Mouse (Mus musculus) urinary bladder, postnatal 36 days (tissue): Measurements from ENCODE around the gene Arsb.

Source experiments
- DNase-seq, 2 experiments: peaks; one replicate each; pipeline ENCODE4 v3.0.0; 2022; ENCODE audit warnings: low spot score in 2 of 2, mixed read lengths in 1 of 2

The Arsb gene

GRCm38 (mm10) chr13:93889991-93890390 is 118.6 kb downstream of the Arsb start:
- DNase-seq: no peak

DNA sequence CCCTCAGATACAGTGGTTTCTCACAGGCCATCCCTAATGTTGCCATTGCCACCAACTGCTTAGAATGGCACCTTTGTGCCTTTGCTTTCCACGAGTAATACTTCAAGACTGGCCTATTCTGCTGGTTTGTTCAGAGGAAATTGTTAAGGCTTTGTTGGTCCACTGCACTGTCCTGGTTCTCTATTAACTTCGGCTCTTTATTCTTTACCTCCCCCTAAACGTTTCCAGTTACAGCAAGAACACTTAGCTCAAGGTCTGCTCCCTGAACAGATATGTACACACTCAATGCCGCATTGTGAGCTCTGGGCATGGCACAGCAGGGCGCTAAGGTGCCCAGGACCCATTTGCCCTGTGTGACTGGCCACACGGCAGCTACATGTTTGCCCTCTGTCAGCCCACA is 119.8 kb downstream of the Arsb start:
- DNase-seq: no peak

GRCm38 (mm10) chr13:93892101-93892500 is 120.7 kb downstream of the Arsb start:
- DNase-seq: no peak

GRCm38 (mm10) chr13:93894105-93894504 is 122.7 kb downstream of the Arsb start:
- DNase-seq: no peak

- DNase-seq: no peak
Observed at GRCm38 (mm10) chr13:93895430-93895829, 124.0 kb downstream of the Arsb start.

DNA sequence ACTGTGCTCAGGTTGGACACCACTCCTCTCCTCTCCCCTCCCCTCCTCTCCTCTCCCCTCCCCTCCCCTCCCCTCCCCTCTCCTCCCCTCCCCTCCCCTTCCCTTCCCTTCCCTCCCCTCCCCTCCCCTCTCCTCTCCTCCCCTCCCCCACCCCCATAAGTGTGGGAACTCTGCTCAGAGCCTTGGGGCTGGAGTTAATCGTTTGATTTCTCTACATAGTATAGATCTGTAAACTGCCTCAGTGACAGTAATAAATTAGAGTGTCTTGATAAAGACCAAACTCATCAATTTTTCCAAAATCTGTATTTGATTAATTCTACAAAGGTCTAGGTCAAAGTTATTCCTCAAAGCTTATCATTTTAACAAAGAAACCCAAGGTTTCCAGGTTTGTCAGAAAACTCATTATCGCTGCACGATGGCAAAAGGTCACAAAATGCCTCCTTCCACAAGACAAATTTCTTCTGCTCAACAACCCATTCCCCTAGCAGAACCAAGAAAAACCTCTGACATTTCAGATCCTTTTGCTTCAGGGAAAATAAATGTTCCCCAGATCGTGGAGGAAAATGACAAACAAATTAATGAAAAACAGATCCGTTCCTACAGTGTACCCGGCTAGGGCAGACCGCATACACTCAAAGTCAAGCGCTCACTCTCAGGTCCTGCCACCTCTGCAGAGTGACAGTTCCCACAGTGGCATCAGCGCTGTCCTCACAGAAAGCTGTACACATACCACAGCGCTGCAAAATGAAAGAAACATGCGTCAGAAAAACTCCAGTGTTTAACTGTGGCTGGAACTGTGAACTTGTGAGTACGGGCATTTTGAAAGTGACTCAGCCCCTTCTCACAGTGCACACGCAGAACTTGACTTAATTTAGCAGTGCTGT is 126.8 kb downstream of the Arsb start:
- DNase-seq: no peak

DNA sequence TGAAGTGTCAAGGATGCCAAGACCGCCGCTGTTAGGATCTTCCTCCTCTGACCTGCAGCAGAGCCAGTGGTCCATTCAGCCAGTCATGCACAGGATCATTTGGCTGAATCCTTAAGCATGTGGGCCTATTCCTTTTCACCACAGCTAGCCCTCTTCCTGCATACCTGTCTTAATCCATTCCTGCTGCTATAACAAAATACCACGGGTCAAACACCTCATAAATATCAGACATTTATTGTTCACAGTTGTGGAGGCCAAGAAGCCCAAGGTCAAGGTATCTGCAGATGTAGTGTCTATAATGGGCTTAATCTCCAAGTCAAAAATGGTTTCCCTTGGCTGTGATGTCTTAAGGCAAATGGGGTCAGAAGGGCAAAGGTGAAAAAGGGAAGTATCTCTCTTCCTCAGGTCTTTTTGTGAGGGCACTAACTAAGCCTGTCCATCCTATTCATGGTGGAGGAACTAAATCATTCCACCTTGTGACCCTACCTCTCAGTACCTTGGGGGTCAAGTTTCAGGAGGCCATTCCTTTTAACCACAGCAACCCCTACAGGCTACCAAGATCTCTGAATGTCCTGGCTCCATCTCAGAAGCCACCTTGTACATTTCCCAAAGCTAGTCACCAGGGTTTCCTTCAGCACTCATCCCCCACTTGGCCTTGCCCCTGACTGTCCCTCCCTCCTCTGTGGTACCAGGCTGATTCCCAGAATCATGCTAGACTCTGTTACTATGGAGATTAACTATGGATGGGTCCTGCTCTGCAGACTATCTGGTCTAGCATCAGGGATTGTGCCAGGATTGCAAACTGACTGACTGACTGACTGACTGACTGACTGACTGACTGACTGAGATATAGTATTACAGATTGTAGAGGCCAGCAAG is 128.2 kb downstream of the Arsb start:
- no peak for DNase-seq

DNA sequence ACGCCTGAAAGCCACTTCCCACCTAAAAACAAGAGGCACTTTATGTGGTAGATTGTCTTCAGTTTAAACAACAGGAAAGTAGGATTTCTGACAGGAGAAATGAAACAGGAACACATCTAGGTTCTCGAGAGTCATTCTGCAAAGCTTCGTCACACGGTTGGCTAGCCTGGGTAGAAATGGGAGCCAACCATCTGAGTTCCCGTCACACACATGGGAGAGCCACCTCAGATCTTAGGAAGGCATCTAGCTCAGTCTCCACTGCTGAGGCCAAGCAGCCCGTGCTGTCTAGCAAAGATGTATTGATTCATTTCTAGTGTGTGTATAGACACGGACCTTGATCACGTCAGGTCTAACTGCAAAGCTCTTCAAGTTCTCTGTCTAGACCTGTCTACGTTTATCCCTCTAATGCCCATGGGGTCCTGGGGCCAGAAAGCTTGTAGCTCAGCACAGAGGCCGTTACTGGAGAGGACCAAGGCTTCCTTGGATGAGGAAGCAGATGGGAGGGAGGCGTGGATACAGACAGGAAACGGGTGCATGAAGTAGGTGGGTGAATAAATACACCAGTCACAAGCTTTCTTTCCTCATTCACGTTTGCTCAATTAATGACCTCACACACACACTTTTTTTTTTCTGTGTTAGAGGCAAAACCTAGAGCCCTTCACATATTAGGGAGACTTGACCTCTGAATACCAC is 129.7 kb downstream of the Arsb start:
- DNase-seq: no peak

- DNase-seq: no peak
Observed at GRCm38 (mm10) chr13:93902126-93902525, 130.7 kb downstream of the Arsb start.

DNA sequence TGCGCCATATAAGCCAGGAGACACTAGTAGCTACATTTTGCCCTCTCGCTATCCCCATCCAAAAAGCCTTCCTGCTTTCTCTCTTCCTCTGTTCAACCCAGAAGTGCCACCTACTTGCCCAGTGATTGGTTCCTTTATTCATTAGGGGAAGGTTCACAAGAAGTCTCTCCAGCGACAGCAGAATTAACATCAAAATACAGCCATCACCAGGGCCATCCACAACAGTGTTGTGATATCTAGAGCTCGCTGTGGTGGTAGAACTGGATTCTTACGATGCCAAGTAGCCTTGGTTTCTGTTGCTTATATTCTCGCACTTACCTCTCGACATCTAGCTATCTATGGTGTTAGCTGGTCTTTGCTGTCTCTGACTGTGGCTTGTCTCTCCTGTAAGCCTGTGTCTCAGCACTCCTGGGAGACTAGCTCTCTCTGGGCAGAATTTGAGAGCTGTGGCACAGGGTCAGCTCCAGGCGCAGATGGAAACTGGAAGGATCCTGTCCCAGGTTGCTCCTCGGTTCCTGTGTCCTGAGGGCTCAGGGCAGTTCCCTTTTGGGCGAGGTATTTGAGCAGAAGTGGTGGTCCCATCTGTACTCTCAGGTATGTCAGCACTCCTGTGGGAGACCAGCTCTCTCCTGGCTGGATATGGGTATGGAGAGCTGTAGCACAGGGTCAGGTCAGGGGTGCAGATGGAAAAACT is 135.3 kb downstream of the Arsb start:
- no peak for DNase-seq

DNA sequence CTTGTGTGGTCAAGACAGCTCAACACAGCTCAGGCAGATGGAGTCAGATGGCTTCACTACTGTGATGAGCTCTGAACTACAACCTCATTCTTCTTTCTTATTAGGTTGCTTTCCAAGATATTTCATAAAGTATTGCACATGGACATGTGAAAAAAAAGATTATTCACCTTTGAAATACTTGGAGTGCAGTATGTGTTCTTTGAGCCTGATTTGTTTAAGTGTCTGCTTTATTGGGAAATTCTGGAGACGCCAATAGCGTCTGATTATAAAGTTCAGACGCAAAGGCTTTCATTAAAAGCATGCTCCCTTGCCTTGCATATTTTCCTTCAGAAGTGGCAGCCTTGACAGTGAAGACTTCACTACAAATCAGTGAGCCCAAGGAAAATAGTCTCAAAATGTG is 136.5 kb downstream of the Arsb start:
- DNase-seq: no peak

GRCm38 (mm10) chr13:93909847-93910246 is 138.4 kb downstream of the Arsb start:
- DNase-seq: no peak

GRCm38 (mm10) chr13:93911037-93911436 is 139.6 kb downstream of the Arsb start:
- peak in 1 of 2 experiments; percentile 49 for DNase-seq

DNA sequence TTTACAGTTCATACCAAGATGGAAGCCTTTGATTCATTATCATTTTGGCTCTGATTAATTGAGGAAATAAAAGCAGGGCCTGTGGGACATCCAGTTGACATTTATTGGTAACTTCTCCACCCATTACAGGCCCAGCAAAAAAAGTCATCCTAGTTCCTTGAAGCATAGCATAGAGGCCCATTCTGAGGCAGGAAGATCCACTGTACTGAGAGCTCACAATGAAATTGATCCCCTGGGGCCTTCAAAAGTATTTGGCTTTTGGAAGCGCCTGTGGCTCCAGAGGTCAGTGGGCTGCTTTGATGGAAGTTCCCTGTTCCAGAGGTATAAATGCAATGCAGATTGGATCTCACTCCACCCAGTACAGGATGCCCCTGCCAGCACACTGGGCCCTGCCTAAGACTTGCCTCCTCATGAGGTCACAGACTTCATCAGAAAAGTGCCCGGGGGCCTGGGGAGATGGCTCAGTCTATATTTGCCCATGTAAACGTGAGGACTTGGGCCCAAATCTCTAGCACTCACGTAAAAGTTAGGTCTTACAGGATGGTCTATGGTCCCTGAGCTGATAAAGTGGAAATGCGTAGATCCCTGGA is 141.0 kb downstream of the Arsb start:
- DNase-seq: no peak

GRCm38 (mm10) chr13:93914206-93914605 is 142.8 kb downstream of the Arsb start:
- DNase-seq: no peak

DNA sequence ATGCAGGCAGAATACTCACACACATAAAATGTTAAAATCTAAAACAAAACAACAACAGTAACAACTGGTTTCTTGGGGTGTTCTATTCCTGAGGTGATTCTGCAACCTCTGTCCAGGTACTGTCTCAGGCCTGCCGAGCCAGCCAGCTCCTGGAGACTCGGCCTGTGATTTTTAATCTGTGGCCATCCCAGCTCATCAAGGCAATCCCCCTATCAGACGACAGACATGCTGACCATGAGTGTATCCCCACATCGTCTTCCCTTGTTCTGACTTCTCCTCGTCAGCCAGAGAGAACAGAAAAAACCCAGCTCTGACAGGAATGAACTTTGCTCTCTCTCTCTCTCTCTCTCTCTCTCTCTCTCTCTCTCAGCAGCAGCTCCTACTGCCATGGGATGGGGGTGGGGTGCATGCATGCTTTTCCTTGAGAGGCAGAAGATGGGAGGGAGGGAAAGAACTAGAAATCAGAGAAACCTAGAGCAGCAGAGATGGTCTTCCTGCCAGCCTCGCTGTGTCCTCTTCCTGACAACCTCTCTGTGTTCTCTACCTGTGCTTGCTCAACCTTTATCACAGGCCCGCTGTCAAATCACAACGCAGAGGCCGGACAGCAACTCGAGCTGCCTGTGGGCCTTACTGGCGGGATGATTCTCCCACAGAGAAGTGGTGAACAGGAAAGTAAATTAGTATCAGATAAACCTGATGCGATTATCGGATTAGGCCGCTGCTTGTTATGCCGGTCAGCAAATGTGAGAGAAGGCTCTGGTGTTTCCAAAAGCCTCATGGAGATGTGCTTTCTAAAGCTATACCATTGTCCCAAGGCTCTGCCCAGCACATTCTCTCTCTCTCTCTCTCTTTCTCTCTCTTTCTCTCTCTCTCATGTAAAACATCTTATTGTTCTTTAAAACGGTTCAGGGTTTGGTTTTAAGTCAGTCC is 144.5 kb downstream of the Arsb start:
- no peak for DNase-seq

DNA sequence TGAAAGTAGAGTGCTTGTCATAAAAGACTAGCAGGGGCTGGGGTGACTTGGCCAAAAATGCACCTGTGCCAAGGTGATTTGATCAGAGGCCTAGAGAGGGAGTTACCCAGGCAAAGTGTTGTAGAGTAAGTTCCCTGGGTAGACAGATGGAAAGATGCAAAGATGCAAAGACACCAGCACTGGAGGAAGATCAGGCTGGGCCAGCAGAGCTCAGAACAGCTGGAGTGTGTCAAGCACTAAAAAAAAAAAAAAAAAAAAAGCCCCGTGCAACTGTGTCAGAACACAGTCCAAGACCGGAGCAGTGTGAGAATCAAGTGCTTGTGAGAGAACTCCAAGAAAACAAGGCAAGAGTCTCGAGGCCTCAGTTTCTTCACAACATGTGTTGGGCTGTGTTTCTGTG is 148.1 kb downstream of the Arsb start:
- DNase-seq: no peak

GRCm38 (mm10) chr13:93920080-93920785 is 148.8 kb downstream of the Arsb start:
- DNase-seq: no peak

DNA sequence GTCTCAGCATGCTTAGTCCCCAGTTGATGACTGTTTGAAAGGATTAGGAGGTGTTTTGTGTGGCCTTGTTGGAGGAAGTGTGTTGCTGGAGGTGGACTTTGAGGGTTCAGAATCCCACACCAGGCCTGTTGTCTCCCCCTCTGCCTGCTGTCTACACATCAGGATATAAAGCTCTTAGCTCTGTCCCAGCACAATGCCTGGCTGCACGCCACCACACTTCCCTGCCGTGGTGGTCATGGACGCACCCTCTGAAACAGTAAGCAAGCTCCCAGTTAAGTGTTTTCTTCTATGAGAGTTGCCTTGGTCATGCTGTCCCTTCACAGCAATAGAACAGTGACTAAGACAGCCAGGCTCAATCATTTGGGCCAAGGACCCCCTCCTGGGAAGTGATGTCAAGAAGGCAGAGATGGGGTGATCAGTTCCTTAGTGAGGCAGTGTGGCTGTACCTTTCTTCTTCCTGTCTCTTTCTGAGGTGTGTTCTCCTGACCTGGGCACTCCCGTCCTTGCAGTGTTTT is 149.4 kb downstream of the Arsb start:
- no peak for DNase-seq
